8 mouse cellular contexts compared by ENCODE assay signal in genomic region chr10:95940046-95940900, GRCm38 (mm10). TPM values are rescaled to one million over a fixed set of nuclear protein-coding genes. Genes with fewer than 3 reads are reported as not detected.
A peak's percentile ranks its signal among the peaks of the same experiment; 100 is the strongest.
DNase-seq lines count a peak whose midpoint lies in the region; TF ChIP-seq lines count a peak whose summit lies in the region.

Gene Eea1 (plus strand): TSS chr10:95940650.

- peaks cover 41% of the 10 kb centered on the region for H3K79me2 ChIP-seq in macrophage (ENCODE audit: inconsistent target)

- peak within 1 kb of the TSS; percentile 53 for H3K4me3 ChIP-seq in cortical plate, adult 2 months (ENCODE audit: insufficient read depth, low read length)
- peak within 1 kb of the TSS; percentile 98 for H3K4me3 ChIP-seq in left cerebral cortex, adult 2 months
- peak within 1 kb of the TSS; percentile 73 for H3K4me3 ChIP-seq in macrophage (ENCODE audit: inconsistent target)

- H3K4me1 ChIP-seq in cortical plate, adult 2 months (ENCODE audit: control insufficient read depth, insufficient read depth, low read length): no peaks in the 10 kb centered on the region; the same call in 1 of the 2 replicates

- intact Hi-C loops in left cerebral cortex, adult 2 months (cut with DNase I): loop anchor here (5.0 kb wide), 1 partner anchor 378 kb away; the partner anchor contains the start of gene Nudt4

- H3K36me3 ChIP-seq in macrophage (ENCODE audit: inconsistent target): no peaks in the 10 kb centered on the region

- H3K27ac ChIP-seq in cortical plate, adult 2 months (ENCODE audit: insufficient read depth, low read length): peak within 1 kb of the TSS; percentile 52; the same call in 1 of the 2 replicates
- H3K27ac ChIP-seq in left cerebral cortex, adult 2 months: peak within 1 kb of the TSS; percentile 89
- peak within 1 kb of the TSS; percentile 93 for H3K27ac ChIP-seq in macrophage

- DNase-seq in adipocyte (ENCODE audit: low spot score): peak; percentile 91
- peak; percentile 88 to 89 for DNase-seq in gastrocnemius, adult 8-10 months (ENCODE audit: low spot score in 2 of 2)
- peak; percentile 42 for DNase-seq in hindlimb bud, embryonic 11.5 days (ENCODE audit: extremely low spot score, low read depth, low spot score)
- DNase-seq in left cerebral cortex, adult 2 months (ENCODE audit: extremely low spot score in 1 of 2, low spot score in 2 of 2): peak; percentile 89 to 92
- peak; percentile 87 for DNase-seq in retina, postnatal 7 days (ENCODE audit: low read depth, low spot score)
- no peak for DNase-seq in urinary bladder, adult 2 months (ENCODE audit: low spot score)

- 2% methylated on average over 56 of the region's 59 CpGs for WGBS in macrophage (ENCODE audit: missing documents)

- no peak for TF ChIP-seq CTCF in cortical plate, adult 2 months (IDR thresholded peaks at IDR 0.05; ENCODE audit: extremely low read depth, insufficient read depth, low read length)
- no peak; the same call in none of the 2 replicates for TF ChIP-seq CTCF in left cerebral cortex, adult 2 months (IDR thresholded peaks at IDR 0.05)

- peak; percentile 85 for TF ChIP-seq POLR2A in cortical plate, adult 2 months (IDR thresholded peaks at IDR 0.05; ENCODE audit: extremely low read depth, insufficient read depth, low read length)

RNA-seq across cellular contexts. Expression of gene Eea1, which starts in this region (rescaled TPM):
- 14.5 and 15.0 TPM in 2 replicates for polyA plus RNA-seq in cortical plate, adult 2 months (2012; rRNA removed)
- 10 to 100 TPM; 19.7 to 26.8 (median 22.9) TPM for total RNA-seq in gastrocnemius, adult 8-10 months (2022)
- 10 to 100 TPM; 34.3 to 34.4 TPM for total RNA-seq in left cerebral cortex, adult 2 months (2021)
- 100 to 1,000 TPM; 191 to 899 (median 305) TPM for total RNA-seq in macrophage (2018; cell fraction: chromatin; rRNA removed)
- 100 to 1,000 TPM in 2 of 26 experiments, 10 to 100 TPM in 24; 44.5 to 117 (median 63.4) TPM for total RNA-seq in macrophage (2018; cell fraction: cytosol; rRNA removed)
- 100 to 1,000 TPM; 106 to 459 (median 215) TPM for total RNA-seq in macrophage (2018; cell fraction: nucleus; rRNA removed)
- polyA plus RNA-seq in macrophage (2018): 36.0 to 58.4 TPM (median 45.9 TPM) in 3 replicates
- polyA plus RNA-seq in urinary bladder, adult 2 months (2012; rRNA removed): 14.5 and 16.6 TPM in 2 replicates
